Mouse (Mus musculus) liver, embryonic 14.5 days (tissue): ENCODE data around the gene Ncoa7. TPM values are rescaled to one million over a fixed set of nuclear protein-coding genes. Genes with fewer than 3 reads are reported as not detected.

Source experiments
- ATAC-seq: fragments of 200-750 bp; cut with Nextera tagmentation; 2 replicates; pipeline ENCODE4 v1.8.0; 2017; ENCODE audit warnings: moderate number of reproducible peaks, mild to moderate bottlenecking, moderate library complexity; ENCODE audit not compliant: insufficient read depth
- DNase-seq, 3 experiments: peaks; one replicate each; pipeline ENCODE4 v3.0.0-alpha.2; 2012 to 2013; ENCODE audit warnings: low read depth in 3 of 3, low spot score in 3 of 3
- H3K27ac ChIP-seq: fragments of 300-500 bp; sonication (generic); 2 replicates; pipeline ENCODE4 v1.5.1; 2014; ENCODE audit warnings: moderate library complexity, mild to moderate bottlenecking, control low read depth, inconsistent platforms
- H3K27me3 ChIP-seq: fragments of 300-500 bp; sonication (generic); 2 replicates; pipeline ENCODE4 v1.6.1; 2014; ENCODE audit warnings: mild to moderate bottlenecking, low read length, moderate library complexity; ENCODE audit not compliant: control insufficient read depth, insufficient read depth
- H3K36me3 ChIP-seq: fragments of 300-500 bp; sonication (generic); replicated peaks from 2 replicates; pipeline ENCODE4 v1.6.1; 2014; ENCODE audit warnings: low read depth; ENCODE audit not compliant: control insufficient read depth, insufficient read depth
- H3K4me1 ChIP-seq, 2 experiments: fragments of 200-500 bp in 1 of 2; fragments of 300-500 bp in 1 of 2; sonication (generic) in 1 of 2; replicated peaks; 2 replicates each; pipeline ENCODE4 v1.6.1; 2012 to 2014; ENCODE audit warnings: antibody characterized with exemption in 1 of 2, inconsistent platforms in 1 of 2, low read length in 1 of 2; ENCODE audit not compliant: control insufficient read depth in 2 of 2, insufficient read depth in 2 of 2
- H3K4me2 ChIP-seq: fragments of 300-500 bp; sonication (generic); 2 replicates; pipeline ENCODE4 v1.6.1; 2014; ENCODE audit warnings: low read depth, mild to moderate bottlenecking, control low read depth, moderate library complexity
- H3K4me3 ChIP-seq, 2 experiments: fragments of 200-500 bp in 1 of 2; fragments of 300-500 bp in 1 of 2; sonication (generic) in 1 of 2; 2 replicates each; pipeline ENCODE4 v1.5.1; 2012 to 2014; ENCODE audit warnings: low read depth in 2 of 2, low read length in 2 of 2, mild to moderate bottlenecking in 2 of 2, control low read depth in 1 of 2, inconsistent platforms in 1 of 2, moderate library complexity in 1 of 2; ENCODE audit not compliant: insufficient read depth in 1 of 2
- H3K9ac ChIP-seq: fragments of 300-500 bp; sonication (generic); replicated peaks from 2 replicates; pipeline ENCODE4 v1.6.1; 2014; ENCODE audit warnings: mild to moderate bottlenecking, control low read depth, moderate library complexity
- H3K9me3 ChIP-seq: fragments of 300-500 bp; sonication (generic); 2 replicates; pipeline ENCODE4 v1.6.1; 2016; ENCODE audit warnings: low read length, mixed read lengths; ENCODE audit not compliant: control insufficient read depth
- CTCF ChIP-seq: IDR thresholded peaks from 2 replicates; pipeline ENCODE4 v1.5.1; 2016; ENCODE audit warnings: antibody characterized with exemption, low read depth, control low read depth
- EP300 ChIP-seq: IDR thresholded peaks from 2 replicates; pipeline ENCODE4 v1.6.1; 2016; ENCODE audit warnings: antibody characterized with exemption, low read depth
- WGBS: fragments of 180-500 bp; shearing (Covaris S2); extraction: QIAGEN DNeasy Blood & Tissue Kit; methylation state at CpG from one replicate; pipeline ENCODE4 v1.1.7; 2014; ENCODE audit not compliant: insufficient replicate concordance; 5-methylcytosine and 5-hydroxymethylcytosine counted together
- polyA plus RNA-seq, 2 experiments: library from polyadenylated mRNA; depleted of rRNA in 1 of 2; stranded (reverse) in 1 of 2; unstranded in 1 of 2; fragments of >200 nt; fragmentation: Nextera tagmentation in 1 of 2; extraction: Ambion mirVana in 1 of 2; gene quantifications; 2 replicates each; pipeline versions ENCODE4 v1.2.1 to v1.2.3; 2012 to 2014

The Ncoa7 gene
- polyA plus RNA-seq, 2 experiments: 7.7 to 10.6 TPM

DNA sequence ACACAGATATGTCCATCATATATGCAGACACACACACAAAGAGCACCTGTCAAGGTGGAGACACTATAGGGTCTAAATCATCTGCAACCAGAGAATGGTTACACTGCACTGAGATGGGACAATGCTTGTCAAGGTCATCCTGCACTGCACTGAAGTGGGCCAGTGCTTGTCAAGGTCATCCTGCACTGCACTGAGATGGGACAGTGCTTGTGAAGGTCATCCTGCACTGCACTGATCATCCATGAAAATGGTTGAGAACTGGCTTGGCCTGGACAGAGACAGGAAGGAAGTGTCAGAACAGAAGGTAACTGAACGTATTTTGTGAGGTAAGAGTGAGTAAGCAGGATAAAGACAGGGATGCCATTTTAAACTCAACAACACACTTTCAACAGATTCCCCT lies 83.2 kb downstream of the Ncoa7 start:
- 58% methylated on average over 1 of the region's 1 CpGs for WGBS

DNA sequence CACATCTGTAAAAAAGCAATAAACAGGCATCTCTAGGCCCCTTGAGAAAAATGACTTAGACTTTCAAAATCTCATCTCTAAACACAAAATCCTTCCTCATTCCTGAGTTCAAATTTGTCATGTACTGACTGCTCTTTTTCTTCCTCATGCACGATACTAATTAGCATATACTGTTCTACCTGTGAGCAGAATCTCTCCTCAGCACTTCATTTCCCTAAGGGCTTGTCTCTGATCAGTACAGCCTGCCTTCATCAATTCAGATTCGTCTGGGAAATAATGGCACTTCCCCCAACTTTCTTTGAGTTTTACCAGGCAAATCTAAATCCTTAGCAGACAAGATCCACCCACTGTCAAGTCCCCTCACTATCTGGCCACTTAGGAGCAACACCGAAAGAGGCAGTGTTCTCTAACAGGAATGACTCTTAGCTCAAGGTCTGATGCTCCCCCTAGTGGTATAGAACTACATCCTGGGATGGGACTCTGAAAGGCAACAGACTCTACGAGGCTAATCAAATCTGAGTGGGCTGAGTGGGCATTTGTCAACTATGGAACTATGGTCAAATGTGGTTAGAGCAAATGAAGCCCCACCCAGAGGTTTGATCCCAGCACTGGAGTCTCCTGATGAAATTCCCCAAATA lies 84.3 kb downstream of the Ncoa7 start:
- ATAC-seq (peak; percentile 79), DNase-seq (peak; percentile 53 to 66 (median 61))
- WGBS: 19% methylated on average over 4 of the region's 4 CpGs
- H3K4me1 ChIP-seq: peaks cover 0 to 3% of the 10 kb centered on the region in 2 experiments; a peak in 3 of 4 replicates
- H3K27me3 ChIP-seq: no peaks in the 10 kb centered on the region
- TF ChIP-seq EP300 (no peak), CTCF (peak; percentile 93)
- H3K4me3 ChIP-seq: no peak overlapping the region
- no peak overlapping the region for H3K9ac ChIP-seq
- no peak overlapping the region for H3K4me2 ChIP-seq
- H3K9me3 ChIP-seq: no peaks in the 10 kb centered on the region
- H3K36me3 ChIP-seq: no peaks in the 10 kb centered on the region; the same call in none of the 2 replicates
- no peak overlapping the region for H3K27ac ChIP-seq

More for the DNA sequence above, 83.2 kb downstream of the Ncoa7 start:
- no peak overlapping the region for H3K27ac ChIP-seq
- H3K27me3 ChIP-seq: no peaks in the 10 kb centered on the region
- no peak overlapping the region for H3K4me2 ChIP-seq
- H3K9ac ChIP-seq: no peak overlapping the region
- no peak for ATAC-seq
- no peaks in the 10 kb centered on the region for H3K9me3 ChIP-seq
- TF ChIP-seq CTCF (no peak), EP300 (no peak)
- H3K36me3 ChIP-seq: no peaks in the 10 kb centered on the region; the same call in none of the 2 replicates
- peaks cover 0 to 3% of the 10 kb centered on the region in 2 experiments; a peak in 3 of 4 replicates for H3K4me1 ChIP-seq
- DNase-seq: no peak
- no peak overlapping the region for H3K4me3 ChIP-seq

DNA sequence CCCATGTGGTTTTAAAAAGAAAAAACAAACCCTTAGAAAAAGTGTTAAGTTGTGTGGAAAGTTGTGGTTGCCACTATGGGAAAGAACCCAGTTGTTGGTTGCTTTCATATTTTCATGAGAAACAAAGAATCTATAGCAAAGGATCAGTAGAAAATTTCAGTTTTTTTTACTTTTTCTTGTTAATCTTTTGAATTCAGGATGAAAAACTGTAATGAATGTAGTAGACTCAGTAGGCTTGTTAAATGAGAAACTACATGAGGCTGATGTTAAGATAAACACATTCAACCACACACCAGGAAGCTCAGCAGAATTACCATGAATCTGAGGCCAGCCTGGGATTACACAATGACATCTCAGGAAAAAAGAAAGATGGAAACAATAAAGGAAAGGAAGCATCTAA lies 87.0 kb downstream of the Ncoa7 start:
- ATAC-seq (no peak), DNase-seq (no peak)
- TF ChIP-seq EP300: no peak
- no peak for TF ChIP-seq CTCF
- no peak overlapping the region for H3K4me2 ChIP-seq
- no peak overlapping the region for H3K9ac ChIP-seq
- no peak overlapping the region for H3K27ac ChIP-seq
- peaks cover 0 to 3% of the 10 kb centered on the region in 2 experiments; a peak in 3 of 4 replicates for H3K4me1 ChIP-seq
- no peaks in the 10 kb centered on the region for H3K9me3 ChIP-seq
- no peaks in the 10 kb centered on the region; the same call in none of the 2 replicates for H3K36me3 ChIP-seq
- H3K27me3 ChIP-seq: no peaks in the 10 kb centered on the region
- H3K4me3 ChIP-seq: no peak overlapping the region

DNA sequence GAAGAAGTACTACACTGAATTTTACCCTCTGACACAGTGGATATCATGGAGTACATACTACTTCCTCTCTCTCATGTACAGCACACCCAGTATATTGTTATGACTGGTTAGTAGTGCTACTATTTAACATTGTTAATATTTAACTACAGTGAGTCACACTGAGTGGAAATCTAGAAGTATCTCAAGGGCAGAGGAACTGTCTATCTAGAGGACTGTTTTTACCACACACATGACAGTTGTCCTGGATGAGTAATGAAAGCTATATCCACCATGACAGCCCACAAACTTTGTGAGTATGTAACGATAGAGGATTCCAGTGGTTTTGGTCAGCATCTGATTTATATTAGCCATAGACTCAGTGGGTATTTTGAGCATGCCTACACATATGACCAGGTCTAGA lies 90.6 kb downstream of the Ncoa7 start:
- no peaks in the 10 kb centered on the region for H3K36me3 ChIP-seq
- no peaks in the 10 kb centered on the region for H3K9me3 ChIP-seq
- WGBS: 75% methylated on average over 1 of the region's 1 CpGs
- H3K27me3 ChIP-seq: no peaks in the 10 kb centered on the region
- no peak for TF ChIP-seq CTCF
- no peak for TF ChIP-seq EP300
- no peak overlapping the region for H3K9ac ChIP-seq
- ATAC-seq (no peak), DNase-seq (no peak)
- H3K27ac ChIP-seq: no peak overlapping the region
- no peak overlapping the region for H3K4me3 ChIP-seq
- no peak overlapping the region for H3K4me2 ChIP-seq
- no peaks in the 10 kb centered on the region for H3K4me1 ChIP-seq

DNA sequence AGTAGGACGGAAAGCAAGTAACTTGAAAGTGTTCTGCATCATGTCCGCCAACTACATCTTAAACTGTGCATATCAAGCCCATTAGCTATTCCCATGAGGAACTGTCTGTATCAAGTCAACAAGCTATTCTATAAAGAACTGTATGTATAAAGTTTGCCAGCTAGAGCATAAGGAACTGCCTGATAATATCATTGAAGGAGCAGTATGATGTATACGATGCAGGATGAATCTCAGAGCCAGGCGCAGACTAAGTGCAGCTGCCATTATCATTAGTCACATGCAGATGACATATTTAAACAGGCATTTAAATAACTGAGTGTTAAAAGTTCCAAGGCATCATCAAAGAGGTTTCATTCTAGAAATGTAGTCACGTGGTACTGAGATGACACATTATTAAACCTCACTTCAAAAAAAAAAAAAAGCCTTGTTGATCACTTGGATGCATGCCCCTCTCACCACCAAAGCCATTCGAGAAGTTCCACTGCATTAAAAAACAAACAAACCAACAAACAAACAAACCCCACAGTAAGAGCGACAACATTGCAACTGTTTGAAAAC lies 93.2 kb downstream of the Ncoa7 start:
- DNase-seq: no peak
- H3K4me1 ChIP-seq: no peaks in the 10 kb centered on the region
- no peaks in the 10 kb centered on the region for H3K27me3 ChIP-seq
- H3K4me2 ChIP-seq: no peak overlapping the region
- H3K9ac ChIP-seq: no peak overlapping the region
- no peak overlapping the region for H3K27ac ChIP-seq
- ATAC-seq: no peak
- no peak for TF ChIP-seq CTCF
- TF ChIP-seq EP300: no peak
- no peaks in the 10 kb centered on the region for H3K9me3 ChIP-seq
- WGBS: 80% methylated on average over 7 of the region's 7 CpGs
- no peak overlapping the region for H3K4me3 ChIP-seq
- H3K36me3 ChIP-seq: no peaks in the 10 kb centered on the region
